Mouse (Mus musculus): ENCODE measurements around the gene Trim68. TPM values are rescaled to one million over a fixed set of nuclear protein-coding genes. Genes with fewer than 3 reads are reported as not detected.
A peak's percentile ranks its signal among the peaks of the same experiment; 100 is the strongest.

Gene Trim68
- 9.5 and 10.8 TPM in 2 replicates for polyA plus RNA-seq (2014; fragmentation: Nextera tagmentation; extraction: Ambion mirVana)

DNA sequence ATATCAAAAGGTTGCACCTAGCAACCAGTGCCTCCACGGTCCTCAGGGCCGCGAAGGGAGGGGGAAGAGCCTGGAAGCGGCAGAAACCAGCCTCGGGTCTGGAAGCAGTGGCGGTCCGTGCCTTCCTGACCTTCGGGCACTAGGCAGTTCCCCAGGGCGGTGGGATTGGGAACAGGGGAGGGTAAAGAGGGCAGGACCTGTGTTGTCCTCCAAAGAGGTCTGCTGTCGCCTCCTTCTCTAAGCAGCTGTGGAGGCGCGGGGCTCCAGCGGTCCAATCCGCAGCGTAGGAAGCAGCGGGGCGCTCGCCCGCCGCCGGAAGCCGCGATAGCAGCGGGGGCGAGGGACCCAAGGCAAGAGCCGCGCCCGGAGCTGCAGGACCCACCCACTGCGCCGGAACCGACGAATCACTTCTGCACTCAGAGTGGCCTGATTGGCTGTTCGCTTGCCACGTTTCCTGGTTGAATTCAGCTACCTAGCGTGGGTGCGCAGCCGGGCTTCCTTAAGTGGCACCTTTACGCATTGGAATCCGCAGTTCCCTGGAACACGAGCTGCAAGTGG lies at the start of gene Trim68:
Gene Trim68, minus strand, starts transcription at position 384 of the 558 bp plus-strand sequence.
- under 1% methylated on average over 35 of the region's 40 CpGs for WGBS
- H3K36me3 ChIP-seq (ENCODE audit: control insufficient read depth, insufficient read depth, low read length) = no peaks in the 10 kb centered on the region
- peak; percentile 97 for DNase-seq (ENCODE audit: low spot score, missing footprints)
- no peaks in the 10 kb centered on the region for H3K4me1 ChIP-seq (ENCODE audit: control insufficient read depth, insufficient read depth, low read length)
- H3K27me3 ChIP-seq (ENCODE audit: control insufficient read depth, insufficient read depth, low read length) = no peaks in the 10 kb centered on the region
- H3K9ac ChIP-seq (ENCODE audit: low read length) = peak within 1 kb of the TSS; percentile 76
- peak within 1 kb of the TSS; percentile 61 for H3K4me2 ChIP-seq
- no peak within 1 kb of the TSS for H3K27ac ChIP-seq (ENCODE audit: low read depth, low read length)
- ATAC-seq (ENCODE audit: low FRiP score) = peak; percentile 100
- H3K4me3 ChIP-seq (ENCODE audit: low read depth, low read length) = peak within 1 kb of the TSS; percentile 48
- H3K9me3 ChIP-seq (ENCODE audit: control insufficient read depth, low read length) = no peaks in the 10 kb centered on the region

DNA sequence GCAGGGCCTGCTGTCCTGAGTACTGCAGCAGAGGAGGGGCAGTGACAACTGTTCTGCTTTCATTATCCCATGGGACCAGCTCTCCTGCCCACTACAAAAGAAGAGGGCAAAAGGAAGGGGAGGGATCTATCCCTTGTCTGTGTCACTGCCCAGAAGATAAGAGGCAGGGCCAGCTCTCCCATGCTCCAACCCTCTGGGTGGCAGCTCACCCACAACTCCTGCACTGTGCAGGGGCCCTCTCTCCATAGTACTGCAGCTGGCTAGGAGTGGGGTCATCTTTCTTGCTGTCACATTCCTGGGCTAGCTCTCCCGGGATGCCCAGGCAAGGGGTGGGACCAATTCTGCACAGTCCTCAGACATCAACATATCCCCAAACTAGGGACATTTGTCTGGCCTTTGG lies 46.7 kb upstream of the Trim68 start:
- H3K4me2 ChIP-seq = no peak overlapping the region
- H3K27ac ChIP-seq (ENCODE audit: low read depth, low read length) = no peak overlapping the region
- no peaks in the 10 kb centered on the region for H3K9me3 ChIP-seq (ENCODE audit: control insufficient read depth, low read length)
- H3K9ac ChIP-seq (ENCODE audit: low read length) = no peak overlapping the region
- DNase-seq (ENCODE audit: low spot score, missing footprints) = no peak
- H3K27me3 ChIP-seq (ENCODE audit: control insufficient read depth, insufficient read depth, low read length) = no peaks in the 10 kb centered on the region
- no peak overlapping the region for H3K4me3 ChIP-seq (ENCODE audit: low read depth, low read length)
- WGBS = 75% methylated on average over 1 of the region's 1 CpGs
- no peak for ATAC-seq (ENCODE audit: low FRiP score)
- no peaks in the 10 kb centered on the region for H3K36me3 ChIP-seq (ENCODE audit: control insufficient read depth, insufficient read depth, low read length)
- no peaks in the 10 kb centered on the region for H3K4me1 ChIP-seq (ENCODE audit: control insufficient read depth, insufficient read depth, low read length)

DNA sequence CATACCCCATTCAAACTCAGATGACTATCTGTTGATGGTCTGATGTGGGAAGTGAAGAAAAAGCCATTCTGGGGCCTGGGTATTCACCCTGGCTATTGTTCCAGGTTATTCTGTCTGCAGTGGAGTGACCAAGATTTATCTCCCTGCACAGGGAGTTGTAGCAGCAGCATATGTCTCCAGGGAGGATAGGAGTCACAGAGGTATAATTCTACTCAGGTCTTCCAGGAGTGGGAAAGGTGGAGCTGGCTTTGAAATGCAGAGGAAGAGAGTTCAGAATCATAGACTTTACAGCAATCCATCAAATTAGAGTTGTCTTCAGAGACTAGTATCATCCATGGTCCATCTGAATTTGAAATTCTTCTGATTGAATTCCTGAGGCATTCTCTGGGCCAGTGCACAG lies 40.3 kb upstream of the Trim68 start, which contains the start of gene Olfr559:
Gene Olfr559, minus strand, starts transcription at position 101 of the 400 bp plus-strand sequence.
- H3K4me1 ChIP-seq (ENCODE audit: control insufficient read depth, insufficient read depth, low read length) = no peaks in the 10 kb centered on the region
- DNase-seq (ENCODE audit: low spot score, missing footprints) = no peak
- no peaks in the 10 kb centered on the region for H3K27me3 ChIP-seq (ENCODE audit: control insufficient read depth, insufficient read depth, low read length)
- H3K27ac ChIP-seq (ENCODE audit: low read depth, low read length) = no peak within 1 kb of the TSS
- H3K4me3 ChIP-seq (ENCODE audit: low read depth, low read length) = no peak within 1 kb of the TSS
- no peak within 1 kb of the TSS for H3K9ac ChIP-seq (ENCODE audit: low read length)
- no peak for ATAC-seq (ENCODE audit: low FRiP score)
- no peak within 1 kb of the TSS for H3K4me2 ChIP-seq
- no peaks in the 10 kb centered on the region for H3K36me3 ChIP-seq (ENCODE audit: control insufficient read depth, insufficient read depth, low read length)
- no peaks in the 10 kb centered on the region for H3K9me3 ChIP-seq (ENCODE audit: control insufficient read depth, low read length)

DNA sequence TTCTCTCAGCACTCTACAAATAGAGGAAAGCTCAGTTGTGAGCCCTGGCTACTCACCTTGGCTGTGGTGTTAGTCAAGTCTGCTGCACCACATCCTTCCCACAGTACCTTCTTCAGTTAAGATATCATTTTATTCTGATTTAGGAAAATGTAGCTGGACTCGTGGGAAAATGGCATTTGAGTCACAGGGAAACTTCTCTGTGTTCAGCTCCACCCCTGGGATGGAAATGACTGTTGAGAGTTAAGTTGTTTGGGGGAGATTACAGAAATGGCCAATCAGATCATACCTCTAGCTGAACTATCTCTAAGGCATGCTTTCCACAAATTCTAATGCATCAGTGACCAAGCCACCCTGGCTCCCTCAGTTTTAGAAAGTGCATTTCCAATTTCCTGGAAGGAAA lies 31.8 kb upstream of the Trim68 start, which contains the start of gene Olfr33:
Gene Olfr33, minus strand, starts transcription at position 101 of the 400 bp plus-strand sequence.
- H3K27ac ChIP-seq (ENCODE audit: low read depth, low read length) = no peak within 1 kb of the TSS
- H3K4me1 ChIP-seq (ENCODE audit: control insufficient read depth, insufficient read depth, low read length) = no peaks in the 10 kb centered on the region
- no peak within 1 kb of the TSS for H3K4me2 ChIP-seq
- H3K36me3 ChIP-seq (ENCODE audit: control insufficient read depth, insufficient read depth, low read length) = no peaks in the 10 kb centered on the region
- 42% methylated on average over 1 of the region's 1 CpGs for WGBS
- H3K9me3 ChIP-seq (ENCODE audit: control insufficient read depth, low read length) = no peaks in the 10 kb centered on the region
- H3K4me3 ChIP-seq (ENCODE audit: low read depth, low read length) = no peak within 1 kb of the TSS
- H3K27me3 ChIP-seq (ENCODE audit: control insufficient read depth, insufficient read depth, low read length) = no peaks in the 10 kb centered on the region
- no peak for ATAC-seq (ENCODE audit: low FRiP score)
- DNase-seq (ENCODE audit: low spot score, missing footprints) = no peak
- H3K9ac ChIP-seq (ENCODE audit: low read length) = no peak within 1 kb of the TSS

DNA sequence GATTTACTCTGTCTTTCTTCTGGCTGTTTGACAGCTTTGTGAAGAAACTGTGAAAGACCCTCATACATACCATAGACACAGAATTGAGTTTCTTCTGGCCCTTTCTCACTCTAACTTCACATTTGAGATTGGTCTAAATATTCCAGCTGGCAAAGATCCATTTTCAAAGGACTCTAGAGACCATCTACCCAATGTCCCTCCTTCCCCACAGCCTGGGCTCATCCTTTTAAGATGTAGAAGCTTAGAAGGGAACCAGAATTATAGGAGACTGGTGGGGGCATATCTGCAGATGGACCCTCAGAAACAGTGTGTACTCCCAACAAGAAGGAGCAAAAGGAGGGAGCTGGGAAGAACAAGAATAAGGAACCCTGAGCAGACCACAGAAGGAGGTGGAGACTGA lies 14.8 kb upstream of the Trim68 start, which contains the start of gene Olfr558:
Gene Olfr558, plus strand, starts transcription at position 301 of the 400 bp plus-strand sequence.
- H3K27ac ChIP-seq (ENCODE audit: low read depth, low read length) = no peak within 1 kb of the TSS

DNA sequence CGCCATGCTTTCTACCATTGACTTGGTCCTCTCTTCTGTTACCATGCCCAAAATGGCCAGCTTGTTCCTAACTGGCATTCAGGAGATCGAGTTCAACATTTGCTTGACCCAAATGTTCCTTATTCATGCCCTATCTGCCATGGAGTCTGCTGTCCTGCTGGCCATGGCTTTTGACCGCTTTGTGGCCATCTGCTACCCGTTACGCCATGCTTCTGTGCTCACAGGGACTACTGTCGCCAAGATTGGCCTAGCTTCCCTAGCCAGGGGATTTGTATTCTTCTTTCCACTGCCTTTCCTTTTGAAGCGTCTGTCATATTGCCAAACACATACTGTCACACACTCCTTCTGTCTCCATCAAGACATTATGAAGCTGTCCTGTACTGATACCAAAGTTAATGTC lies 11.3 kb upstream of the Trim68 start:
- Histone ChIP-seq H3K36me3 (ENCODE audit: control insufficient read depth, insufficient read depth, low read length) (no peaks in the 10 kb centered on the region), H3K4me1 (ENCODE audit: control insufficient read depth, insufficient read depth, low read length) (no peaks in the 10 kb centered on the region), H3K27ac (ENCODE audit: low read depth, low read length) (no peak overlapping the region), H3K4me3 (ENCODE audit: low read depth, low read length) (no peak overlapping the region), H3K4me2 (no peak overlapping the region), H3K9me3 (ENCODE audit: control insufficient read depth, low read length) (no peaks in the 10 kb centered on the region), H3K9ac (ENCODE audit: low read length) (no peak overlapping the region), H3K27me3 (ENCODE audit: control insufficient read depth, insufficient read depth, low read length) (no peaks in the 10 kb centered on the region)
- ATAC-seq (ENCODE audit: low FRiP score) = no peak
- 88% methylated on average over 7 of the region's 7 CpGs for WGBS
- DNase-seq (ENCODE audit: low spot score, missing footprints) = no peak

More for the DNA sequence above, 14.8 kb upstream of the Trim68 start, which contains the start of gene Olfr558:
- Histone ChIP-seq H3K4me1 (ENCODE audit: control insufficient read depth, insufficient read depth, low read length) (no peaks in the 10 kb centered on the region), H3K9ac (ENCODE audit: low read length) (no peak within 1 kb of the TSS), H3K36me3 (ENCODE audit: control insufficient read depth, insufficient read depth, low read length) (no peaks in the 10 kb centered on the region), H3K27me3 (ENCODE audit: control insufficient read depth, insufficient read depth, low read length) (no peaks in the 10 kb centered on the region), H3K4me3 (ENCODE audit: low read depth, low read length) (no peak within 1 kb of the TSS), H3K9me3 (ENCODE audit: control insufficient read depth, low read length) (no peaks in the 10 kb centered on the region), H3K4me2 (no peak within 1 kb of the TSS)
- ATAC-seq (ENCODE audit: low FRiP score) (no peak), DNase-seq (ENCODE audit: low spot score, missing footprints) (no peak)

DNA sequence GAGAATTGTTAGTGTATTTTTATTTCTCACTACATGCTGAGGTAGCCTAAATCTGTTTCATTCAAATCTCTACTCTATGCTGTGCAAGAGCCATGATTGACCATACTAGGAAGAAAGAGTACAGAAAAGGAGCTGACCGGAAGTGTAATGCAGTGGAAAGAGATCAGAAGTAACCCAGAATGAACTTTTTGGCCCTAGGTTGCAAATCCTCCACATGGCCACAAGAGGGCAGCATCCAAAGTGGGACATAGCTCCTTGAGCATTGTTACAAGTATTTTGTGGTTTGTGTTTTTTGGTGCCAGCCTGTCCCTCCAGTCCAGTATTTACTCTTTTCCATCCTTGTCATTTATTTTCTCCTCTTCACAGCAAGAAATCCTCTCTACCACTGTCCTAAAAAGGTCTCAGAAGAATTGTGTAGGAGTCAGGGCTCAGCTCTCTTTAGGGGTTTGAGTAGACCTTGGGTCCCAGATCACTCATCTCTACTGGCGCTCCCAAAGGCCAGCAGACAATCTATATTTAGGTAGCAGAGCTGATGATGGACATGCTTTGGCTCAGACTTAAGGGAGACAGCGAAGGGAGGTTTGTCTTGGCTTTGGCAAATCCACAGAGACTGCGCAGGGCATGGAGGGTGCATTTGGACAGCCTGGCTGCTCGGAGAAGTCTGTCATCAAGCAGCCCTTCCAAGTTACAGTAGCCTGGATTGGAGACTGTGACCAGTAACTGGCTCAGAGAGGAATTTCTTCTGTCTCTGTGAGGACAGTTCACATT lies 8.4 kb upstream of the Trim68 start, which contains the start of gene Olfr557:
Gene Olfr557, plus strand, starts transcription at position 553 of the 768 bp plus-strand sequence.
- H3K27ac ChIP-seq (ENCODE audit: low read depth, low read length) = no peak within 1 kb of the TSS
- no peaks in the 10 kb centered on the region for H3K9me3 ChIP-seq (ENCODE audit: control insufficient read depth, low read length)
- H3K4me3 ChIP-seq (ENCODE audit: low read depth, low read length) = no peak within 1 kb of the TSS
- 82% methylated on average over 5 of the region's 5 CpGs for WGBS
- no peaks in the 10 kb centered on the region for H3K36me3 ChIP-seq (ENCODE audit: control insufficient read depth, insufficient read depth, low read length)
- DNase-seq (ENCODE audit: low spot score, missing footprints) (peak; percentile 85), ATAC-seq (ENCODE audit: low FRiP score) (0 out of 2 replicates have a peak, but pooled peaks have one; percentile 33)
- H3K27me3 ChIP-seq (ENCODE audit: control insufficient read depth, insufficient read depth, low read length) = no peaks in the 10 kb centered on the region
- no peaks in the 10 kb centered on the region for H3K4me1 ChIP-seq (ENCODE audit: control insufficient read depth, insufficient read depth, low read length)
- no peak within 1 kb of the TSS for H3K9ac ChIP-seq (ENCODE audit: low read length)
- no peak within 1 kb of the TSS for H3K4me2 ChIP-seq

DNA sequence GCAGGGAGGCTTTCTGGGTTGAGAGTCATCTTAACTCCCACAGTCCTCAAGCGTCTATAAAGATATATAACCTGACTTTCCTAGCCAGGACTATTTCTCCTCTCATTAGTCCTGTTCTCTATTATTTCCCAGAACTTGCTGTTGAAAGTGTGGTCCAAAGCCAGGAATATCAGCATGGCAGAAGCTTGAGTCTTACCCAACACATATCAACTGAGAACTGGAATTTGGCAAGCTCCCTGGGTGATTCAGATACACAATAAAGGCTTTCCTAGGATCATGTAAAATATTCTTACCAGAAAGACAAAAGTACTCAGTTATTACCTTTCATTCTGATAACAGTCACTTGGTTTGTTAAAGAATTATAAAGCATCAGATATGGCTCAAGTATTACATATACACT lies 5.2 kb downstream of the Trim68 start:
- H3K4me2 ChIP-seq = no peak overlapping the region
- WGBS = 89% methylated on average over 1 of the region's 1 CpGs

DNA sequence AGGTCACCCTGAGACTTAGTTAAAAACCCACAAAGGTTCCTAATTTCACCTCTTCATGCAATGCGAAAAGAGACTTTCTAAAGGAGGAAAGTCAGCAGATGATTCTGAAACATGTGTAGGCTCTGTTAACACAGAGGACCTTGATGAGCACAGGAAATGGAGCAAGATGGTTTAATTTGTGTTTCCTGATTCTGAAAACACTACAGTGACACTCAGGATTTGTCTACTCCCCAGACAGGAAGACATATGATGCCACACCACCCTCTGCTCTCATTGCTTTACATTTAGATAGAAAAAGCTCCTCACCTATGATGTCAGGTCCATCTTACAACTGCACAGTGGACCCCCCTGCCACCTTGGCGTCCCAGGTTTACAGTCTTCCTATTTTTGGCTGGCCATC lies 10.9 kb downstream of the Trim68 start:
- Histone ChIP-seq H3K27me3 (ENCODE audit: control insufficient read depth, insufficient read depth, low read length) (no peaks in the 10 kb centered on the region), H3K4me3 (ENCODE audit: low read depth, low read length) (no peak overlapping the region), H3K36me3 (ENCODE audit: control insufficient read depth, insufficient read depth, low read length) (no peaks in the 10 kb centered on the region), H3K4me1 (ENCODE audit: control insufficient read depth, insufficient read depth, low read length) (no peaks in the 10 kb centered on the region), H3K4me2 (no peak overlapping the region), H3K9me3 (ENCODE audit: control insufficient read depth, low read length) (no peaks in the 10 kb centered on the region), H3K27ac (ENCODE audit: low read depth, low read length) (no peak overlapping the region), H3K9ac (ENCODE audit: low read length) (no peak overlapping the region)
- DNase-seq (ENCODE audit: low spot score, missing footprints) (no peak), ATAC-seq (ENCODE audit: low FRiP score) (no peak)
- WGBS = 74% methylated on average over 2 of the region's 2 CpGs

More for the DNA sequence above, 5.2 kb downstream of the Trim68 start:
- no peaks in the 10 kb centered on the region for H3K27me3 ChIP-seq (ENCODE audit: control insufficient read depth, insufficient read depth, low read length)
- H3K27ac ChIP-seq (ENCODE audit: low read depth, low read length) = no peak overlapping the region
- no peak overlapping the region for H3K4me3 ChIP-seq (ENCODE audit: low read depth, low read length)
- H3K9ac ChIP-seq (ENCODE audit: low read length) = no peak overlapping the region
- H3K9me3 ChIP-seq (ENCODE audit: control insufficient read depth, low read length) = no peaks in the 10 kb centered on the region
- no peaks in the 10 kb centered on the region for H3K36me3 ChIP-seq (ENCODE audit: control insufficient read depth, insufficient read depth, low read length)
- H3K4me1 ChIP-seq (ENCODE audit: control insufficient read depth, insufficient read depth, low read length) = no peaks in the 10 kb centered on the region
- DNase-seq (ENCODE audit: low spot score, missing footprints) (no peak), ATAC-seq (ENCODE audit: low FRiP score) (no peak)
